Mouse (Mus musculus): ENCODE measurements around the gene Chst15.

Chst15 gene

GRCm38 (mm10) chr7:132317036-132317541, at the start of gene Chst15:
Chst15 (minus strand) TSS chr7:132317228.
- peak; percentile 4; the same call in 1 of the 2 replicates for ATAC-seq (ENCODE audit: low TSS enrichment)

DNA sequence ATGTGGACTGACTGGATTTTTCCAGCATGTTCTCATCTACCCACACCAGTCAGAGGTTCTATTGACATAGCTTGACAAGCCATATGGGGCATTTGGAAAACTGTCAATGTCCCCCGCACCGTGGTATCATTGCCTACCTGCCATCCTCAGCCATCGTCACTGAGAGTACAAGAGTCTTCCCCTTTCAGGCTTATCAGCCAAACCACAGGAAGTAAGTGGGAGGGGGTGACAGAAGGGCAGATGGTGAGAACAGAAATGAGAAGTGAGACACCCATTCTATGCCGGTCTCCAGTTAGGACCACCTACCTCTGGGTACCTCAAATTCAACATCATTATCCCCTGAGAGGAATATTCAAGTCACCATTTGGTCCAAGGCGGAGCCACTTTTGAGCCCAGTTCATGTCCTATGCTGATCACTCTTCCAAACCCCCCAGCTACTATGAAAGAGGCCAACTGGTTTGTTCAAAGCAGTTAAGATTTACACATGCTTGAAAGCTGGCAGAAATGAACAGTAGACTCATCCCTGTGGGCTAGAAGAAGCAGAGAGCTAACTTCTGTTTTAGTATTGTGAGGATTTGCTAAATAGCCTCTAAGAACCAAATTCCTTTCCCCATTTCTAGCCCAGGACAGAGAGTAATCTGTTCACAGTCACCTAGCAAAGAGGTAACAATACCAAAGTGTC, 48.8 kb upstream of the Chst15 start:
- ATAC-seq (ENCODE audit: low TSS enrichment), result no peak

DNA sequence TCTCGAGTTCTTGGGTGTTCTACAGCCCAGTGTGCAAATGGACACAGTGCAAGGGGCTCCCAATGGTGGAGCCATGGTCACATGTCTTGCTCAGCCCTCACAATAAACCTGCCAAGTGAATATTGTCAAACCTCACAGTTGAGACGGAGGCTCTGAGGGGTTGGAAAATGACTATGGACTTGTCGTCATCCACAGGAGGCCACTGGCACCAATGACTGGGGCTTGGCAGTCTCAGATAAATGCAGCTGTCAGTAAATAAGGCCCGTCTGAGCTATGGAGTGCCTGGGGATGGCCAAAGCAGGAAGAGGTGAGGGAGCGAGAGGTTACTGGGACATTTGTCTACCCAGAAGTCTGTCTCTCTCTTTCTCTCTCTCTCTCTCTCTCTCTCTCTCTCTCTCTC, 48.1 kb upstream of the Chst15 start:
- ATAC-seq (ENCODE audit: low TSS enrichment), result no peak

DNA sequence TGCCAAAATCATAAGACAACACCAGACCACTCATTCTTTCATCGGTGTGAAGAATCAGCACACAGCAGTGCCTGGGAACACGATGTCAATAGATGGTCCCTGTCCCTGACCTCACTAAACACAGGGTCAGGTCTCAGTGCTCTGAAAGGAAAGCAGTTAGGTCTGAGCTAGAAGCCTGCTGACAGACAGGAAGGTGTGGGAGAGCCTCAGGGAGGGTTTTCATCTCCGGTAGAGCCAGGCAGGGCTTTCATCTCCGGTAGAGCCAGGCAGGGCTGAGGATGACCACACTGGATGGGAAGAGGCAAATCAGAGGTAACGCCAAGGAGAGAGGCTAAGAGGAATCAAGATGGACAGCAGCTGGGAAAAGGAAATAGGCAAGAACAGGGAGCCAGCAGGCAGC, 47.5 kb upstream of the Chst15 start:
- ATAC-seq (ENCODE audit: low TSS enrichment), result no peak

DNA sequence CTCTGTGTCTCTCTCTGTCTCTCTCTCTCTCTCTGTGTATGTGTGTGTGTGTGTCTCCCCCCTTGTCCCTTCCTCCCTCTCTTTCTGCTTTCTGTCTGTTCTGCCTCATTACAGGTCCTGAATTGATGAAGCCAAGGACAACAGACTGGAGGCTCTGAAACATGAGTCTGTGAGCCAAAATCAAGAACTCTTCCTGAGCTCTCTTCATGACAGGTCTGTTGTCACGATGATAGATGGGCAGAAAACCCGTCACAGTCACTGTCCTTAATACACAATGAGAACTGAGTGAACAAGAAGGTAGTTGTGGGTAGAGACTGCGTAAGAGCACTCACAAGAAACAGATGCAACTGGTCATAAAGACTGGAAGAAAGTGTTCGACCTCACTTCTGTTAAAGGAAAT, 43.3 kb upstream of the Chst15 start:
- ATAC-seq (ENCODE audit: low TSS enrichment), result no peak

GRCm38 (mm10) chr7:132358709-132359108, 41.7 kb upstream of the Chst15 start:
- ATAC-seq (ENCODE audit: low TSS enrichment), result no peak

GRCm38 (mm10) chr7:132358250-132358649, 41.2 kb upstream of the Chst15 start:
- ATAC-seq (ENCODE audit: low TSS enrichment), result no peak

- ATAC-seq (ENCODE audit: low TSS enrichment), result no peak
Measured at GRCm38 (mm10) chr7:132357841-132358237, 40.8 kb upstream of the Chst15 start.

DNA sequence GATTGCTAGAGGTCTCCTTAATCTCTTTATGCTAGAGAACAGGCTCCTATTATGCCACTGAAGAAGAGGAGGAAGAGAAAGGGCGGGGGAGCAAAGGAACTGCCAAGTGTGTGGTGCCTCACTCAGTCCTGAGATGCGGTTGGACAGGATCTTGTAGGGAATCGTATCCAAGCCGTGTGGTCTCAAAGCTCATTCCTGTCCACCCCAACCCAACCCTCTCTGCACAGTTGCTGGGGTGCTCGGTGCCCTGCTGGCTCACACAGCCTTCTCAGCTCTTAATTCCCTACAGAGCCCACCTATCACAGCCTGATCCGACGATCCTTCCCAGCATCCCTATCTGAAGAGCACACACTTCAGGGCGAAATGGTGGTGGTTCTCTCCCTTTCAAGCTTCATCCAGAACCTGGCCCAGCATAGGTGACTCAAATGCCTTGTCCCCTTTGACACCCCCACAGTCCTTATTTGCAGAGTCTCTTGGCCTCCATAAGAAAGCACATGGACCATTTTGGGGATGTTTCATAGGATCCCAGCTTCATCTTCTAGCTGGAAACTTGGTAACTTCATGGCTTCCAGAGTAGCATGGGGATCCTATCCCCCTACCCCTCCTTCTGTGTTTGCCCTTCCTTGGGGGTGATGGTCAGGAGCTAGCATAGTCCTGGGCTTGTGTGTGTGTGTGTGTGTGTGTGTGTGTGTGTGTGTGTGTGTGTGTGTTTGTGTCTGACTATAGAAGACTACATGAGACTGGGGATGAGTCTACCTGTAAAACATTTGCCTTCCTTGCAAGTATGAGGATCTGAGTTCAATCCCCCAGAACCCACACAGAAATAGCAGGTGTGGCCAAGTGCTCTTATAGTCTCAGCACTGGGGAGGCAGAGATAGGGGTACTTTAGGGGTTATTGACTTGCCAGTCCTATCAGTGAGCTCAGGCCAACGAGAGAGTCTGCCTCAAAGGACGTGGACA, 40.1 kb upstream of the Chst15 start:
- ATAC-seq (ENCODE audit: low TSS enrichment), result no peak

DNA sequence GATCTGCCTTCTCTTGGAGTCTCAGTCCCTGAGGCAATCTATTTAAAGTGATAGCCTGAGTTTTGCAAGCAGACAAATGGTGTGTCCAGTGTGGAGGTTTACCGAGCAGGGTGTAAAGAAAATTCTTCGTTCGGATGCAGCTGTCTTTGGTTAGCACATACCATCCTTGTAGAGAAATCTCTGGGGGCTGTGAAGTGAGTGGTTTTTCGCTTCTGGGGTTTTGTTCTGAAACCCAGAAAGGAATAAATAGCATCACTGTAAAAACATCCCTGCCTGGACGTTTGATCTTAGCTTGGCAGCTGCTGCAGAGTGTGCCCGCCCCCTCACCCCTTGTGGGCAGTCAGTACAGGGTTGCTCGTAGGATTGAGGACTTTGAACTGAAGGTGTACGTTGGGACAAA, 39.2 kb upstream of the Chst15 start:
- peak; percentile 69 for ATAC-seq (ENCODE audit: low TSS enrichment)

DNA sequence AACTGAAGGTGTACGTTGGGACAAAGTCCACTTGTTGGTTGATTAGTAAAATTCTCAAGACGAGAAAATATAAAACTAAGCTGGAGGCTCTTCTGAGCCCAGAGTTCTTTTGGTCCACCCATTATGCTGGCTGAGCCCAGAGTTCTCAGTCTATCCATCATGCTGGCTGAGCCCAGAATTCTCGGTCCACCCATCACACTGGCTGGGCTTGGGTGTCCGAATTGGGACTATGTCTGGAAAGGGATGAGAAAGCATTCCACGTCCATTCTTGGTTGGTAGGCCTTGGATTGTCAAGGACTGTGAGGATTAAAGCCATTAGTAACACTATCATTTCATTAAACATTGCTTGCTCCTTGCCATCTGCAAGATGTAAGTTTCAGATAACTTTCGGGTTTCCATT, 38.7 kb upstream of the Chst15 start:
- ATAC-seq (ENCODE audit: low TSS enrichment), result no peak

- no peak for ATAC-seq (ENCODE audit: low TSS enrichment)
Measured at GRCm38 (mm10) chr7:132349075-132349572, 32.1 kb upstream of the Chst15 start.

- ATAC-seq (ENCODE audit: low TSS enrichment), result no peak
Measured at GRCm38 (mm10) chr7:132347273-132348045, 30.4 kb upstream of the Chst15 start.

DNA sequence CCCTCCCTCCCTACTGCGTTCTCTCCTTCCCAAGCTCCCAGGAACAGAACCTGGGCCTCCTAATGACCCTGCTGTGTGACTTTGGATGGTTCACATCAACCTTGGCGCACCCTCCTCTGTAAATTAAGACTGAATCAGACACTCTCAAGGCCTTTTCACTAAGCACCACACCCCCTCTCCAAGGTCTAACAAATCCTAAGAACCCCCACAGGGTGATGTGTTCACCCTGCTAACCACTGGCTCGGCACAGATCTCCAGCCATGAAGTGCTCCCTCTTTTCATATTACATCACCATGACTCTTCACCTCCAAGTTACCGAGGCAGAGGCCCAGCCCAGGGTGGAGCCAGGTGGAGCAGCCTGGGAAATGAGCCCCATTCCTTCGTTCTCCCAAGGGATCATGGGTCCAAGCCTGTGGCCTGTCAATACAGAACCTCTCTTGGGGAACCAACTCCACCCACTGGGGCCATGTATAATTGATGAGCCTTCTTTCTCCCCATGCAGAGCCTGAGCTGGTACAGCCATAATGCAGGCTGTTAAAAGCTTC, 28.6 kb upstream of the Chst15 start:
- ATAC-seq (ENCODE audit: low TSS enrichment), result no peak

DNA sequence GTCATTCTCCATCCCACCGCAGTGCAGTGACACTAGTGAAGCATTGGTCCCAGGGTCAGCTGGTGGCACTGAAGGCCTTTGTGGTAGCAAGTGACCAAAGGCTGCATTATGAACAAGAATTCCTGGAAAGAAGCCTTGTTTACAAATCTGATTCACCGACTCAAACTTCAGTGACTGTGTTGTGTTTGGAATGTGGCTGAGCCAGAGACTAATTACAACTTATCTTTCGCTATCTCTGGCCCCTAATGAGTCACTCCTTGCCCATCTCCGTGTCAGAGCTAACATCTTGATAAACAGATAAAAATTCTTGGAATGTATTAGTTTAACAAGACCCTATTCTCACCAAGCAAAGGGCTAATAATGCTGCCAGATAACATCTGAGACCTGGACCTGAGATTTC, 27.6 kb upstream of the Chst15 start:
- ATAC-seq (ENCODE audit: low TSS enrichment), result no peak

GRCm38 (mm10) chr7:132343900-132344299, 26.9 kb upstream of the Chst15 start:
- no peak for ATAC-seq (ENCODE audit: low TSS enrichment)

- no peak for ATAC-seq (ENCODE audit: low TSS enrichment)
Measured at GRCm38 (mm10) chr7:132343146-132343545, 26.1 kb upstream of the Chst15 start.

- ATAC-seq (ENCODE audit: low TSS enrichment), result no peak
Measured at GRCm38 (mm10) chr7:132339041-132339839, 22.2 kb upstream of the Chst15 start.

GRCm38 (mm10) chr7:132338350-132338749, 21.3 kb upstream of the Chst15 start:
- ATAC-seq (ENCODE audit: low TSS enrichment), result no peak

- peak; percentile 53; the same call in 1 of the 2 replicates for ATAC-seq (ENCODE audit: low TSS enrichment)
Measured at GRCm38 (mm10) chr7:132337268-132337917, 20.4 kb upstream of the Chst15 start.

Measured in frontal cortex, adult (tissue).